Mouse (Mus musculus) cortical plate, adult 2 months (tissue): ENCODE data around the gene Mgat1. TPM values are rescaled to one million over a fixed set of nuclear protein-coding genes. Genes with fewer than 3 reads are reported as not detected.

Source experiments
- H3K27ac ChIP-seq: fragments of 200-500 bp; 2 replicates; pipeline ENCODE4 v1.5.1; 2012; ENCODE audit warnings: low read length, control low read depth, inconsistent platforms; ENCODE audit not compliant: insufficient read depth
- H3K4me1 ChIP-seq: fragments of 200-500 bp; 2 replicates; pipeline ENCODE4 v1.6.1; 2011; ENCODE audit warnings: low read length; ENCODE audit not compliant: control insufficient read depth, insufficient read depth
- H3K4me3 ChIP-seq: fragments of 200-500 bp; 2 replicates; pipeline ENCODE4 v1.5.1; 2011; ENCODE audit warnings: mild to moderate bottlenecking, low read length, control low read depth; ENCODE audit not compliant: insufficient read depth
- CTCF ChIP-seq: fragments of 200-500 bp; IDR thresholded peaks from 2 replicates; pipeline ENCODE4 v1.5.1; 2011; ENCODE audit warnings: mild to moderate bottlenecking, control low read depth, low read length; ENCODE audit not compliant: insufficient read depth; ENCODE audit errors: extremely low read depth
- POLR2A ChIP-seq: fragments of 200-500 bp; IDR thresholded peaks from 2 replicates; pipeline ENCODE4 v1.6.1; 2011; ENCODE audit warnings: mild to moderate bottlenecking, low read length, control low read depth; ENCODE audit not compliant: insufficient read depth; ENCODE audit errors: extremely low read depth
- polyA plus RNA-seq: library from polyadenylated mRNA; depleted of rRNA; stranded (reverse); fragments of >200 nt; gene quantifications from 2 replicates; pipeline ENCODE4 v1.2.3, GENCODE M21; 2012

Gene Mgat1
- polyA plus RNA-seq, 1 experiment = 68.1 TPM

DNA sequence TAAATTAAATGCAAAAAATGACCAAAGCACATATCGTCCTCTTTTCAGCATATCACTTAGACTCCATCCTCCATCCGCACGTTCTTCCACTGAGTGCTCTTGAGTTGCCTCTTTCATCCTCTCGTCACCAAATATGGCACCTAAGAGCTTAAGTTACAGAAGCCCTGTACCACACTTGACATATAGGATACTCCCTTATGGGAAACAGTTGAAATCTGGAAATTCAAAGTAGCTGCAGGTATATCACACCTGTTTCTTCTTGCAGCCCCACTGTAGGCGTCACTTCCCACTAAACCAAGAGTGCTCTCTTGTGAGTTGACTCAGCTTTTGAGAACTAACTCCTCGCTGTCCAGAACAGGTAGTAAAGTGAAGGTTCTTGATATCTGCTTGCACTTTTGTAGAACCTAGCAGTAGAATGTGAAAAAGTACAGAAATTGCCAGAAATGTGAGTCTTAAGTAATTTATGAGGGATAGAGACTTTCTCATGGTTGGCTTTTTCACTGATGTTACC, 38.9 kb upstream of the Mgat1 start:
- Histone ChIP-seq H3K4me1 (peaks cover 1% of the 10 kb centered on the region; the same call in 1 of the 2 replicates), H3K4me3 (no peak overlapping the region), H3K27ac (no peak overlapping the region)
- TF ChIP-seq POLR2A (no peak), CTCF (no peak)

DNA sequence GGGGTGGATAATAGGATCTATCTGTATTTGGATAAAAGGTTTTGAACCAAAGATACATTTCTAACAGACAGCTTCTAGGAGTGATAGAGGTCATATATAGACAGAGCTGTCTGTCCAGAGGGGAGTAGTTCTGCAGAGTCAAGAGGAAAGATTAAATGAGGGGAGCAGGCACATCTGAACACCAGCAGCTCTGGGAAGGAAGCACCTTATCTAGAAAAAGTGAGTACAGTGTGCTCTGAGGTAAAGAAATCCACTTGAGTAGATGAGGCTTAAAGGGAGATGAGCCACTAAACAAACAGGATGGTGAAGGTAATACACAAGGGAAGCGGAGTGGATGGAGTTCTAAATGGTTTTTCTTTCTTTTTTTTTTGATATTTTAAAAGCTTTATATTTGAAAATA, 36.5 kb upstream of the Mgat1 start:
- H3K27ac ChIP-seq = no peak overlapping the region
- H3K4me3 ChIP-seq = no peak overlapping the region
- TF ChIP-seq POLR2A = no peak
- TF ChIP-seq CTCF = no peak
- peaks cover 3% of the 10 kb centered on the region for H3K4me1 ChIP-seq

DNA sequence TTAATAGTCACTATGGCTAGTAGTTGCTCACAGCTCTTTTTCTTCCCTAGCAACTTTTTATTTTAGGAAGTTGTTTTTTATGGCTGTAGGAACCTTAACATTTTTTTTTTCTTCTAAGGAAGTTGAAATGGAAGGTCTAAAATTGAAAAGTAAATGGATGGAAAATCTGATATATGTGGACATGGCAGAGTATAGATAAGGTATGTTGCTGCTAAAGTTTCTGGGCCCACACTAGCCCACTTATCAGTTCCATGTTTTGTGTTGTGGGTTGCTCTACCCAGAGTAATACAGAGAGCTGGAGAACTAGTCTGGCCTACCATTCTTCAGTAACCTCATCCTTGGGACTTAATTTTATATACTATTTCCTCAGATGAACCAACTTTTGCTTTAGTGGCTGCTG, 31.4 kb upstream of the Mgat1 start:
- Histone ChIP-seq H3K4me3 (no peak overlapping the region), H3K4me1 (peaks cover 3% of the 10 kb centered on the region), H3K27ac (no peak overlapping the region)
- TF ChIP-seq POLR2A (no peak), CTCF (no peak)

DNA sequence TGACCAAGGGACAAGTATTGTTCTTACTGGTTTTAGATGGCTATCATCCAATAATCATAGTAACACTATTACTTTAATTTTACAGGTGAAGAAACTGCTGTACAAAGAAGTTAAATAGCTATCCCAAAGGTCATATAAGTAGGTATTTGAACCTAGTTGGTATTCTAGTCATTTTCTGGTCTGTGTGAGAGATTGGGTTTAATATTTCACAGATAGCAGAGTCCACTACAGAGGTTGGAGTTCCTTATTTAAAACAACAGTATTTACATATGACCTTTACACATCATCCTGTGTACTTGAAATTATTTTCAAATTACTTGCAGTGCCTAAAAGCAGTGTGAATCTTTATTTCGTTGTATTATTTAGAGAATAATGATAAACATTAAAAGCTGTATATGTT, 30.5 kb upstream of the Mgat1 start:
- Histone ChIP-seq H3K4me1 (peaks cover 3% of the 10 kb centered on the region), H3K27ac (no peak overlapping the region), H3K4me3 (no peak overlapping the region)
- TF ChIP-seq POLR2A = no peak
- no peak for TF ChIP-seq CTCF

DNA sequence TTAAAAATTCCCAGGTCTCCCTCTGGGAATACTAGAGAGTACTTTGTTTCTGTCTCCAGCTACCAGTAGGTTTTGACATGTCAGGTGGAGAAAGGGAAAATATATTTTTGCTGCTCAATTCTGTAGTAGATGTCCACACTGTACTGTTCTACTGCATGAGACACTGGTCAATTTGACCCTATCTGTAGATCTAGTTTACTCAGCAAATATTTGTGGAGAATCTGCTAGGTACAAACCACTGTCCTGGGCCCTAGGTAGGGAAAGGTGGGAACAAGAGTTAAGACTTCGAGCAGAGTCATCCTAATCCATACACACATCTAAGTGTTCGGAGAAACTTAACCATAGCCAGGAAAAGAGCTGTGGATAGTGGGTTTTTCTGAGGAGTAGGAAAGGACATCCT, 24.7 kb upstream of the Mgat1 start:
- H3K4me3 ChIP-seq = no peak overlapping the region
- H3K27ac ChIP-seq = no peak overlapping the region
- no peak for TF ChIP-seq POLR2A
- no peak for TF ChIP-seq CTCF
- H3K4me1 ChIP-seq = no peaks in the 10 kb centered on the region

DNA sequence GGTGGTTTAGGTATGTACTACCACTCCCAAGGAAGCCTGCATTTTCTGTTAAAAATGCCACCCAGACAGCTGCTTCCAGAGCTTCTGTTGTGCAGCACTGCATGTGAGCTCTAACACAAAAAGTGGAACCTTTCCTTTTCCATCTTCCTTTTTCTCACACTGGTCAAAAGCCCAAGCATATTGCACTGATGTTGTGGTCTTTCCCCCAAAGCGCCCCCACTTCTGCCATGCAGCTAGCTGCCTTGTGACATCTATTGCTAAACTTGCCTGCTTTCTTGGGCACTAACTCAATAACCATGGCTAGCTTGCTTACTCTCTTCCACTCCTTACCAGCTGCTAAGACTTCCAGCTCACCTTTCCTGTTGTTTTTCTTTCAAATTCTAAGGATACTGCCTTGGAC, 19.5 kb upstream of the Mgat1 start:
- H3K4me1 ChIP-seq = no peaks in the 10 kb centered on the region
- TF ChIP-seq CTCF = no peak
- no peak for TF ChIP-seq POLR2A
- H3K4me3 ChIP-seq = no peak overlapping the region
- no peak overlapping the region for H3K27ac ChIP-seq

DNA sequence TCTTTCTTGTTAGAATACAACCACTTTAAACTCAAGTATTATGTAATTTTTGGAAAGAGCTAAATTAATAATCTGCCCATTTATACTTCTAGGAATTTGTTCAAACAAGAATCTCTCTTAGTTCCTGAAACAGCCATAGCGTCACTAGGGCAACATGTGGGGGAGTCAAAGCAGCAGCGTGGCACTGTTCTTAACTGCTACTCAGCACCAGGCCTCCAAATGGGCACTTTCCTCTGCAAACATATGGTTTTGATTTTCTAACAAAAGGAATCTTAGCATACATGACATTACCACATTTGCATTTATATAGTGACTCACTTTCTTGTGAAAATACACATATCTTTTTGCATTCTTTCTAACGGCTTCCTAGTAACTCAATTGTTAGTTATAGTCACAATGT, 11.2 kb upstream of the Mgat1 start:
- no peak for TF ChIP-seq CTCF
- no peak for TF ChIP-seq POLR2A
- no peaks in the 10 kb centered on the region for H3K4me1 ChIP-seq
- no peak overlapping the region for H3K4me3 ChIP-seq
- H3K27ac ChIP-seq = no peak overlapping the region

DNA sequence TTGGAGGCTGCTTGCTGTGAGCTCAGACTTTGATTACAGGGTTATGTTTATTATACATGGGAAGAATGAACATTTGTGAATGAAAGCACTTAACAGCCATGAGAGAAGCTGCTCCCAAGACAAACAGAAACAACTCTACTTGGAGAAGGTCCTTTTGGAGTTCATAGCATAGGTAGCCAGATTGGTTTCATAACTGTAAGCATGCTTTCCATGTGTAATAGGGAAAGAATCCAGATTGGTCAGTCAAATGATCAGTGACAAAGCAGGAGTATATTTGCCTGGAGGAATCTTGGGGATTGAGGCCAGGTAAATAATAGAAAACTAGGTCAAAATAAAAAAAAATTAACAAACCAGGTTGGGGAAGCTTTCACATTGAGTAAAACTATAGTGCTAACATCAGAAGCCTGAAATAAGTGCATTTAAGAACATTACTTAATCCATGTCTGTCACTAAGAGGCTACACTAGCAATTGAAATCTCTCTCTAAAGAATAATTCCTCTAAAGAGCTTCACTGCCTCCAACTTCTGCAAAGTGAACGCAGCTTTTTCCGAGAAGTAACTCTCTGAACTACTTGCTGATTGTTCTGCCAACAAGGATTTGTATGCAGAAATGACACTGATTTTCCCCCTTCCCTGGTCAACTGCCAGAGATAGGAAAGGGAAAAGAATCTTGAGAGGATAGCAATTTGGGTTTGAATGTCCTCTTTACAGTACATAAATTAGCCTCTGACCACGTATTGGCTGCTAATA, 8.4 kb upstream of the Mgat1 start:
- Histone ChIP-seq H3K4me3 (no peak overlapping the region), H3K4me1 (no peaks in the 10 kb centered on the region), H3K27ac (no peak overlapping the region)
- no peak for TF ChIP-seq POLR2A
- no peak for TF ChIP-seq CTCF

DNA sequence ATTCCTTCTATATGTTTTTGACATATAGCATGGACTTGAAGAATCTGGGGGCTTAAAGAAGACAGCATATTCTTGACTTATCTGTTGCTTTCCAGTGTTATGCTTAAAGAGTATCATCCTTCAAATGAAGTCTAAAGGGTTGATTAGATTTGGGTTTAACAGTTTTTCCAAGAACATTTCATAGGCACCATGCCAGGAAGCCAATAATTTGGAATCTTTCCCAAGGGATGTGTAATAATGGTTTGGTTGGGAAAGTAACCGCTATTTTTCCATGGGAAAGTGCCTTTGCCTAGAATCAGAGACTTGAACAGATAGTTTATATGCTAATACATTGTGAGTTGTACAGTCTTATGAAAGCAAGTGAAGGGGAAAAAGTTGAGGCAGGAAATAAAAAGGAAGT, 7.1 kb upstream of the Mgat1 start:
- Histone ChIP-seq H3K4me1 (no peaks in the 10 kb centered on the region), H3K27ac (no peak overlapping the region), H3K4me3 (no peak overlapping the region)
- no peak for TF ChIP-seq CTCF
- no peak for TF ChIP-seq POLR2A

DNA sequence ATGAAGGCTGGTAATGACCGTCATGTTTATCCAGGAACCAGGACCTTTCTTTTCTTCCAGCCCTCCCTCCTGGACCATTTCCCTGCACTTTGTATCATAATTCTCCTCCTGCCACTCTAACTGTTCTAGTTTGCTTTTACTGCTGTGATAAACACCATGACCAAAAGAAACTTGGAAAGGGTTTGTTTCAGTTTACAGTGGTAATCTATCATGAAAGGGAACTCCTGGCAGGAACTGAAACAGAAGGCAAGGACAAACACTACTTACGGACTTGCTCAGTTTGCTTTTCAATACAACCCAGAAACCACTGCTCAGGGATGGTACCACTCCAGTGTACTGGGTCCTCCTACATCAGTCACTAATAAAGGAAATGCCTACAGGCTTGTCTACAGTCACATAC, 6.5 kb upstream of the Mgat1 start:
- H3K4me3 ChIP-seq = no peak overlapping the region
- TF ChIP-seq CTCF (no peak), POLR2A (no peak)
- H3K27ac ChIP-seq = no peak overlapping the region

More for the DNA sequence above, 6.5 kb upstream of the Mgat1 start:
- H3K4me1 ChIP-seq = no peaks in the 10 kb centered on the region
